Mouse (Mus musculus) spleen, postnatal 14 days (tissue): ENCODE measurements around the gene Papln.

Source experiments
- DNase-seq, 2 experiments: peaks; one replicate each; pipeline ENCODE4 v3.0.0; 2021 to 2022; ENCODE audit warnings: low spot score in 2 of 2

Gene Papln

DNA sequence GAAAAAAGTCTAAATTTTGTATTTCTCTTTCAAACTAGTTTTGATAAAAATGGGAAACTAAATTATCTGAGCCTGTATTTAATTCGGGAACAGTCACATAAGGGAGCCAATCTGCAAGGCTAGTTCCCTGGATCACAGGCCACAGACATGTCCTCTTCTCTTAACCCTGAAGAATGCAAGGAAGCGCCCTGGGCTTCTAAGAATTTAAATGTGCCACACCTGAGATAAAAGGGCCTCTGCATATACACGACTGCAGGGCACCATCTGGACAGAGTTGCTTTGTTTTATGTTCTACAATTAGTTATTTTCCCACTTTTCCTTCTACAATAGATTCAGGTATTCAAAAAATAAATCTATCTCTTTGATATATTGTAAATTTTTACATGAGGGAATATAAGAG is 67.0 kb downstream of the Papln start:
- no peak for DNase-seq

GRCm38 (mm10) chr12:83833979-83834378 is 70.5 kb downstream of the Papln start:
- DNase-seq = no peak

DNA sequence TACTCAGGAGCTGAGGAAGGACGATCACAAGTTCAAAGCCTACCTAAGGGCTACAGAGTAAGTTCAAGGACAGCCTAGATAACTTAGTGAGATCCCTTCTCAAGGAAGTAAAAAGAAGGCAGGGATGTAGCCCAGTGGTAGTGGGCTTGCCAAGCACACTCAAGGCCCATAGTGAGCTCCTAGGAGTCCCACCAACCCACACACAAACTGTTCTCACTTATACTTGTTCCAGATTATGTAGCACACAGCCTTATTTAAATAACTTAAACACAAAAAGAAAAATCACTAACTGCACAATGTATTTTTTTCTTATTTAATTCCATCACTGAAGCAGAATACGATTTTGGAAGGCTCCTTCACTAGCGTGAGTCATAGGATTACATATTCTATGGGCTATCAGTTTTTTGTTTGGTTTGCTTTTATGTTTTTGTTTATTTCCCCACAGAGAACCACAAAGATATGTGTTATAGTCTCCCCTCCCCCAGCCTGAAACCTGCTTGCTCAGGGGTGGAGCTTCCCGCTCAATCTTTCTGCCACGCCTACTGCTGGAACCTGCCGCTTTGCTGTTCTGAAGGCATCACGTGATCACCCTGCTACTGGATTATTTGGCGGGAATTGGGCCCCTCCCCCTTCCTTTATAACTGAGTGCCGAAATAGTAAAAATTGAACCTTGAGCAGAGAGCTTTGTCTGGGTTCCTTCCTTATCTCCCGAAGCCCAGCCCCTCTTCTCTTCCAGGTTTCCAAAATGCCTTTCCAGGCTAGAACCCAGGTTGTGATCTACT is 78.2 kb downstream of the Papln start:
- DNase-seq = no peak
